Mouse (Mus musculus) embryonic stem cell, embryonic (primary cell): ENCODE data around the gene Krtap5-1.

Source experiments
- CTCF ChIA-PET, 4 experiments: fragments of 300-600 bp in 2 of 4; fragments of 350-600 bp in 2 of 4; sonication (Branson Sonifier 250); formaldehyde crosslinking; loops; one replicate each; lab custom pipeline; 2022; ENCODE audit warnings: inconsistent platforms in 2 of 4; lab: Charles Lee
- POLR2A ChIA-PET, 4 experiments: fragments of 300-600 bp in 2 of 4; fragments of 350-600 bp in 2 of 4; sonication (Branson Sonifier 250); formaldehyde crosslinking; loops; one replicate each; lab custom pipeline; 2022; ENCODE audit warnings: antibody characterized with exemption in 4 of 4, inconsistent platforms in 1 of 4; lab: Charles Lee

The Krtap5-1 gene

GRCm38 (mm10) chr7:142258254-142258653 lies 38.7 kb downstream of the Krtap5-1 start, which contains the start of gene Gm2431:
Gm2431 (minus strand) TSS chr7:142258354.
- ChIA-PET CTCF (interaction anchor here in 3 of 4 experiments (1.4 to 1.7 kb wide), 3 partner anchors 8 to 26 kb away, joined by 3 to 5 read pairs (median 4); no protein-coding TSS in a partner anchor), POLR2A (interaction anchor here in 2 of 4 experiments (0.7 kb wide), 2 partner anchors 240 to 467 kb away, joined by 3 read pairs; no protein-coding TSS in a partner anchor)

GRCm38 (mm10) chr7:142255517-142255916 lies 41.4 kb downstream of the Krtap5-1 start:
- POLR2A ChIA-PET: interaction anchor here in 2 of 4 experiments (0.7 to 1.5 kb wide), 6 partner anchors 24 to 87 kb away, joined by 3 to 5 read pairs (median 4); no protein-coding TSS in a partner anchor

DNA sequence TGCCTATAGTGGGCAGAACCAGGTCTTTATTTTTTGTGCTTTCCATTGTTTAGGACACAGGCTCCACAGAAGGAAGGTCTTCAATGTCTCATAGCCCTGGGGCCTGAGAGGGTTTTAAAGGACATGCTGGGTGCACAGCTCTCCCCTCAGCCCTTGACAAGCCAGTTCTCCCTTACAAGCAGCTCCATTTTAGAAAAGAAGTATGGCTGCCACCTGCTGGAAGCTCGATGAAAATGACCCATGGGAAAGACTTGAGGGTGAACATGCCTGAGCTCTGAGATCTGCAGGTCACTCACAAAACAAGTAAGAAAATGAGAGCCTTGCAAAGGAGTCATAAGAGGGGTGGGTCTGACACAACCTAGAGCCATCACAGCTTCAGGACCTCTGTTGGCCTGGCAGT lies 47.1 kb downstream of the Krtap5-1 start:
- ChIA-PET POLR2A (interaction anchor here in 2 of 4 experiments (0.5 to 1.0 kb wide), 3 partner anchors 108 to 494 kb away, joined by 3 read pairs; no protein-coding TSS in a partner anchor), CTCF (interaction anchor here (0.6 to 2.0 kb wide), 25 partner anchors 8 to 768 kb away, joined by 3 to 28 read pairs (median 4); partner anchors contain the start of genes Gm2431 (in 2 of the 4) and Gm45337 (in 1 of the 4))

More at GRCm38 (mm10) chr7:142255517-142255916, 41.4 kb downstream of the Krtap5-1 start:
- CTCF ChIA-PET: interaction anchor here (0.5 to 2.0 kb wide), 43 partner anchors 8 to 1226 kb away, joined by 3 to 14 read pairs (median 4); partner anchors contain the start of genes Gm10153 (in 1 of the 4) and Gm45337 (in 1 of the 4)
